Mouse (Mus musculus): Measurements from ENCODE around the gene Tbc1d21.

Tbc1d21 gene

GRCm38 (mm10) chr9:58341795-58342194 is 28.5 kb downstream of the Tbc1d21 start:
- no peak for DNase-seq (ENCODE audit: low spot score)

- no peak for DNase-seq (ENCODE audit: low spot score)
Observed at GRCm38 (mm10) chr9:58336650-58337281, 33.5 kb downstream of the Tbc1d21 start.

- no peak for DNase-seq (ENCODE audit: low spot score)
Observed at GRCm38 (mm10) chr9:58331276-58331675, 39.0 kb downstream of the Tbc1d21 start.

- DNase-seq (ENCODE audit: low spot score), result peak; percentile 71
Observed at GRCm38 (mm10) chr9:58330293-58330692, 40.0 kb downstream of the Tbc1d21 start.

GRCm38 (mm10) chr9:58327382-58327781 is 42.9 kb downstream of the Tbc1d21 start:
- DNase-seq (ENCODE audit: low spot score), result peak; percentile 18

GRCm38 (mm10) chr9:58326477-58327180 is 43.6 kb downstream of the Tbc1d21 start:
- peak; percentile 79 for DNase-seq (ENCODE audit: low spot score)

- DNase-seq (ENCODE audit: low spot score), result no peak
Observed at GRCm38 (mm10) chr9:58321681-58322080, 48.6 kb downstream of the Tbc1d21 start.

GRCm38 (mm10) chr9:58318317-58318716 is 51.9 kb downstream of the Tbc1d21 start:
- DNase-seq (ENCODE audit: low spot score), result no peak

- no peak for DNase-seq (ENCODE audit: low spot score)
Observed at GRCm38 (mm10) chr9:58317381-58317780, 52.9 kb downstream of the Tbc1d21 start.

GRCm38 (mm10) chr9:58316784-58317183 is 53.5 kb downstream of the Tbc1d21 start:
- no peak for DNase-seq (ENCODE audit: low spot score)

GRCm38 (mm10) chr9:58315850-58316249 is 54.4 kb downstream of the Tbc1d21 start:
- DNase-seq (ENCODE audit: low spot score), result peak; percentile 39

- peak; percentile 20 for DNase-seq (ENCODE audit: low spot score)
Observed at GRCm38 (mm10) chr9:58314682-58315360, 55.4 kb downstream of the Tbc1d21 start.

- no peak for DNase-seq (ENCODE audit: low spot score)
Observed at GRCm38 (mm10) chr9:58312944-58313359, 57.3 kb downstream of the Tbc1d21 start, which contains the start of gene Loxl1. TSS of gene Loxl1 (minus strand) at chr9:58313186.

- DNase-seq (ENCODE audit: low spot score), result no peak
Observed at GRCm38 (mm10) chr9:58312196-58312943, 57.9 kb downstream of the Tbc1d21 start.

- DNase-seq (ENCODE audit: low spot score), result no peak
Observed at GRCm38 (mm10) chr9:58311191-58311910, 58.9 kb downstream of the Tbc1d21 start.

GRCm38 (mm10) chr9:58310043-58310660 is 60.1 kb downstream of the Tbc1d21 start:
- DNase-seq (ENCODE audit: low spot score), result no peak
